Mouse (Mus musculus): ENCODE results near the gene Itpkc.

DNA sequence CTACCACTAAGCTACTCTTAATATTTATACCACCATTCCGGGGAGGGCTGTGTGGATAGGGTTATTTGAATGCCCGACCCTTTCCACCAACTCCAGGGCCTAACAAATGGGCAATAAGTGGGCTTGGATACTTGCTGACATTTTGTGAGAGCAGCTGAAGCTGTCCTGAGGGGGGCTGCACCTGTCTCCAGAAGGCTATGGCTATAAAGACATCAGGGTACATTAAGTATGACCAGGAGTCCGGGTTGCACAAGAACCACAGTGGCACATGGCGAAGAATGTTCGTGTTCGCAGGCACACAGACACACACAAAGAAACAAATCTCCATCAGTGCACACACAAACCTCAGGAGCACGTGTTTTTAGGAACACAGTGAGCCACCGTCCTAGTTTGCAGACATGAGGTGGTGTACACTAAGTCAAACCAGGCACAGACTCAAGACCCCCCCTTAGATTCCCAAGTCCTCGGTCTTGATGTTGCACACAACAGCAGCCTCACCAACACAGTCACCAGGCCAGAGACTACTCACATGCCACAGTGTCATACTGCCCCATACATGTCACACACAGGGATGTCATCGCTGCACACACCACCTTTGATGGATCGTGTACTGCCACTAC is 60.9 kb downstream of the Itpkc start:
- TF ChIP-seq CTCF (IDR thresholded peaks at IDR 0.05; ENCODE audit: control insufficient read depth, insufficient read depth, insufficient replicate concordance, low read depth, low read length) (no peak), POLR2A (IDR thresholded peaks at IDR 0.05; ENCODE audit: control insufficient read depth, low read depth, low read length) (no peak)
